Mouse (Mus musculus): Measurements from ENCODE around the gene Ssr1. TPM values are rescaled to one million over a fixed set of nuclear protein-coding genes. Genes with fewer than 3 reads are reported as not detected.

Ssr1 gene
- polyA plus RNA-seq, 1 experiment from 2014 or later = 118 TPM

DNA sequence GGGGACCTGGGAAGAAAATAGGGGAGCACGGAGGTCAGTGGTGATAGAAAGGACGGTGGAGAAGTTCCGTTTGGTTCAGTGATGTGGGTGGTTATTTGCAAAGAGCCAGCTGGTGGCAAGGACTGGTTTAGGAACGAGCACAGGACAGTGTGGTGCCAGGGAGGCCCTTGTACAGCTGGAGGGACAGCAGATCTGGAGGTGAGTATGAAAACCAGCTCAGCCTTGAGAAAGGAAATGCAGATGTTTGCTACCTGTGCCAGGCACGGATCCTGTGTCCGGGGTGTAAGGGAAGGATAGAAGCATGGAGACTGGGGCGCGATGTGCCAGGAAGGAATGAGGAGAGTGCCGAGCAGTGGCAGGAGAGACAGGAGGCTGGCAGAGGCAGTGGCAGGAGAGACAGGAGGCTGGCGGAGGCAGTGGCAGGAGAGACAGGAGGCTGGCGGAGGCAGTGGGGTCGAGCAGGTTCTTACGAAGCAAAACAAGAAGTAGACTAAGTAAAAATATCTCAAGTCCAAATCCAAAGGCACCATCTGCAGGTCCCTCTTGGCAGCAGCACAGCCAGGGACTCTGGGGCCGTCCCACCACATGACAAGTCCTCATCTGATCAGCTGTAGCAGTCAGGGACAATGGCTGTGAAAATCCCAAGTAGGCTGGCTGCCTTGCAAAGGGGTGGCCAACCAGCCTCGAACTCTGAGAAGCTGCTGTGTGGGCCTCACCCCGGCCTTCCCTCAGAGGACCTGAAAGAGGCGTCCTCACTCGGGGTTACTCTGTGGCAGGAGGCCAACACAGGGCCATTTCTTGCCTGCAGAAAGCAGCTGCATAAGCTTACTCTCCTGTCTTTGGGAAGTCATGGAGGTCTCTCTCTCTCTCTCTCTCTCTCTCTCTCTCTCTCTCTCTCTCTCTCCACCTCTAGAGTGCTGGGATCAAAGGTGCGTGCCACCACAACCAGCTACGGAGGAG, 29.6 kb downstream of the Ssr1 start:
- Histone ChIP-seq H3K9me3 (ENCODE audit: control insufficient read depth, low read length) (no peaks in the 10 kb centered on the region), H3K4me3 (ENCODE audit: low read depth, low read length) (no peak overlapping the region), H3K27ac (ENCODE audit: low read depth, low read length) (no peak overlapping the region), H3K27me3 (ENCODE audit: control insufficient read depth, insufficient read depth, low read length) (no peaks in the 10 kb centered on the region), H3K9ac (ENCODE audit: low read length) (peak overlapping the region; percentile 56), H3K4me2 (ENCODE audit: low read depth, low read length, severe bottlenecking) (peak overlapping the region; percentile 46; the same call in 1 of the 2 replicates), H3K4me1 (replicated peaks; ENCODE audit: control insufficient read depth, insufficient read depth, low read length) (peaks cover 8% of the 10 kb centered on the region; the same call in 1 of the 2 replicates), H3K36me3 (ENCODE audit: control insufficient read depth, insufficient read depth, low read length) (no peaks in the 10 kb centered on the region)
- DNase-seq (ENCODE audit: low spot score) = no peak
- no peak for ATAC-seq (replicated peaks; ENCODE audit: low FRiP score)
- WGBS = 33% methylated on average over 20 of the region's 20 CpGs

DNA sequence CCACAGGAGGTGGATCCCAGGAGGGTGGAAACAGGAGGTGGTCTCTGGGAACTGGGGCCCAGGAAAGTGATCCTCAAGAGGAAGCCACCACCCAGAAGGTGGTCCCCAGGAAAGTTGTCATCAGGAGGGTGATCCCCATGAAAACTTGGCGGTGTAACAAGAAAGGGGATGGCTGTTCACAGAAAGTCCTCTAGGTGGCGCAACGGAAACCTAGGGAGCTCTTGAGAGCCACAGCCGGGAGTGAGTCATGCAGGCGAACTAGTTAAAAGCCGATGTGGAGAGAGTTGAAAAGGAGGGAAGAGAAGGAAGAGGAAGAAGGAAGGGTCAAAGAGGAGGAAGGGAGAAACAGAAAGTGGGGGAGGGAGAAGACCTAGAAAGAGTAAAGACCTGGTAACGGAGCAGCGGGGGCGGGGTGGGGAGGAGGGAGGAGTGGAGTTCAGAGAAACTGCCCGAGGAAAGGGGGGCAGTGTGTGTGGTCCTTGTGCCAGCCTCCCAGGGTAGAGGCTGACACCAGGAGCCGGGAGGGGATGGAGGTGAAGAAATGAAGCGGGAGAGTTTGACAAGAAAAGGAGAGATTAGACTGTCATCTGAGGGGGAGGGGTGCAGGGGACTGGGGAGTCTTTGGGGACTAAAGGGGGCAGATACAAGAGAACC, 30.5 kb downstream of the Ssr1 start:
- Histone ChIP-seq H3K9ac (ENCODE audit: low read length) (peak overlapping the region; percentile 56), H3K27ac (ENCODE audit: low read depth, low read length) (no peak overlapping the region), H3K4me3 (ENCODE audit: low read depth, low read length) (peak overlapping the region; percentile 25), H3K4me1 (replicated peaks; ENCODE audit: control insufficient read depth, insufficient read depth, low read length) (peaks cover 8% of the 10 kb centered on the region; the same call in 1 of the 2 replicates), H3K36me3 (ENCODE audit: control insufficient read depth, insufficient read depth, low read length) (no peaks in the 10 kb centered on the region), H3K4me2 (ENCODE audit: low read depth, low read length, severe bottlenecking) (peak overlapping the region; percentile 46), H3K9me3 (ENCODE audit: control insufficient read depth, low read length) (no peaks in the 10 kb centered on the region), H3K27me3 (ENCODE audit: control insufficient read depth, insufficient read depth, low read length) (no peaks in the 10 kb centered on the region)
- peak; percentile 88 for DNase-seq (ENCODE audit: low spot score)
- under 1% methylated on average over 12 of the region's 12 CpGs for WGBS
- ATAC-seq (replicated peaks; ENCODE audit: low FRiP score) = peak; percentile 64

DNA sequence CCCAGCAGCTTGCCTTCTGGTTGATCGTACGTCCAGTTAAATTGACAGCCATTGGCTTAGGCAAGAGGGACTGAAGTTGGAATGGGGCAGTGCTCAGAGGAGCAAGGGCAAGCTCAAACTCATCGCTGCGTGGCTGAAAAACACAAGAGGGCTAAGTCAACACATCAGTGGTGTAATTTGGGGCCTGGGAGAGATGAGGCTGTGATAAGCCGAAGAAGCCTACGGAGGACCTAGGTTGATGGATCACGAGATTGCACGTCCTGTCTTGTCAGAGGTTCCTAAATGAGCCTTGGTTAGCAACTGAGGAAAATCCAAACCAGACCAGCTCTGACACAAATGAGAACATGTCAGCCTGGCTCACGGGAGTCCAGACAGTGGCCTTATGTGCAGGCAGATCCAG, 31.5 kb downstream of the Ssr1 start:
- no peak overlapping the region for H3K27ac ChIP-seq (ENCODE audit: low read depth, low read length)
- no peaks in the 10 kb centered on the region for H3K36me3 ChIP-seq (ENCODE audit: control insufficient read depth, insufficient read depth, low read length)
- no peak overlapping the region for H3K9ac ChIP-seq (ENCODE audit: low read length)
- H3K4me2 ChIP-seq (ENCODE audit: low read depth, low read length, severe bottlenecking) = no peak overlapping the region
- H3K27me3 ChIP-seq (ENCODE audit: control insufficient read depth, insufficient read depth, low read length) = no peaks in the 10 kb centered on the region
- DNase-seq (ENCODE audit: low spot score) = no peak
- H3K4me1 ChIP-seq (replicated peaks; ENCODE audit: control insufficient read depth, insufficient read depth, low read length) = peaks cover 8% of the 10 kb centered on the region; the same call in 1 of the 2 replicates
- no peak overlapping the region for H3K4me3 ChIP-seq (ENCODE audit: low read depth, low read length)
- H3K9me3 ChIP-seq (ENCODE audit: control insufficient read depth, low read length) = no peaks in the 10 kb centered on the region
- no peak for ATAC-seq (replicated peaks; ENCODE audit: low FRiP score)
- WGBS = 90% methylated on average over 9 of the region's 9 CpGs

DNA sequence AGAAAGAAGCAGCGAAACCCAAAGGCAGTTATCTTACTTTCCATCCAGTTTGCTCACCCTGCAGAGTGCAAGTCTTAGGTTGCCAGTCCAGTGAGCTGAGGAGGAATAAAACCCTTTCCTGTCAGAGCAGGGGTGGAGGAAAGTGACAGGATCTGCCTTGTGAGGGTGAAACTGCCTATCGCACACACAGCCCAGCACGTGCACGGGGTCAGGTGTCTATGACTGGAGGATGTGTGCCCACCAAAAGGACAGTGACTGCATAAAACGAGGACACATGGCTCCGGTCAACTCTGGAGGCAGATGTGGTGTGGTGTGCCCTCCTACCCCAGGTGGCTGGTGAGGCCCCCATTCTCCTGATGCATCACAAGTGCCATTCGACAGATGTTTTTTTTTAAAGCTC, 34.1 kb downstream of the Ssr1 start:
- H3K4me1 ChIP-seq (replicated peaks; ENCODE audit: control insufficient read depth, insufficient read depth, low read length) = peaks cover 6% of the 10 kb centered on the region; the same call in 1 of the 2 replicates
- H3K9me3 ChIP-seq (ENCODE audit: control insufficient read depth, low read length) = no peaks in the 10 kb centered on the region
- ATAC-seq (replicated peaks; ENCODE audit: low FRiP score) = no peak
- no peak overlapping the region for H3K4me3 ChIP-seq (ENCODE audit: low read depth, low read length)
- 92% methylated on average over 7 of the region's 7 CpGs for WGBS
- no peak overlapping the region for H3K9ac ChIP-seq (ENCODE audit: low read length)
- DNase-seq (ENCODE audit: low spot score) = no peak
- no peak overlapping the region for H3K27ac ChIP-seq (ENCODE audit: low read depth, low read length)
- no peaks in the 10 kb centered on the region for H3K36me3 ChIP-seq (ENCODE audit: control insufficient read depth, insufficient read depth, low read length)
- H3K27me3 ChIP-seq (ENCODE audit: control insufficient read depth, insufficient read depth, low read length) = no peaks in the 10 kb centered on the region
- no peak overlapping the region for H3K4me2 ChIP-seq (ENCODE audit: low read depth, low read length, severe bottlenecking)

DNA sequence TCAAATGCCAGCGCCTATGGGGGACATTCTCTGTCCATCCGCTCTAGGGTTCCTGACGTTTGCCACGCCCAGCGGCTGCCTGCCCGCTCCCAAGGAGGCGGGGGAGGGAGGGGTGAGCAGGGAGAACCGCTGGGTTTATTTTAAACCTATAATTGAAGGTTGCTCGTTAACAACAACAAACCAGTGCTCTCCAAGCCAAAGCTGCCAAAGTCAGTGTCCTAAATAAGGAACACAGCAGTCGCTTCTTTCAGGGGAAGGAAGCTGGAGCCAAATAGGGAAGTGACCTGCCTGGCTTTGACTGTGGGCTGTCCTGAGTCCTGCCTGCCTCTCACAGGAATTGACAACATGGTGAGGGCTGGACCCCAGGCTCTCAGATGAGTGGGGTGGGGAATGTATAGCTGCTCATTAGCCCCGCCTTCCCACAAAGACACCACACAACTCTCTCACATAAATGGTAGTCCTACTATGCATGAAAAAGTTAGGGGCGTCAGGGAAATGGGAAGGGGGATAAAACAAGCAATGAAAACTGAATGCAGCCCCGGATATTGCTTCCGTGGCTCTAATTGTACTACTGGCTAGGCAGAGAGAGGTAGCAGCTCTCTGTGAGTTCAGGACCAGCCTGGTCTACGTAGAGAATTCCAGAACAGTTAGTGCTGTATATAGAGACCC, 34.6 kb downstream of the Ssr1 start:
- DNase-seq (ENCODE audit: low spot score) (no peak), ATAC-seq (replicated peaks; ENCODE audit: low FRiP score) (no peak)
- Histone ChIP-seq H3K4me1 (replicated peaks; ENCODE audit: control insufficient read depth, insufficient read depth, low read length) (peaks cover 6% of the 10 kb centered on the region; the same call in 1 of the 2 replicates), H3K27ac (ENCODE audit: low read depth, low read length) (no peak overlapping the region), H3K9me3 (ENCODE audit: control insufficient read depth, low read length) (no peaks in the 10 kb centered on the region), H3K4me2 (ENCODE audit: low read depth, low read length, severe bottlenecking) (no peak overlapping the region), H3K9ac (ENCODE audit: low read length) (no peak overlapping the region), H3K27me3 (ENCODE audit: control insufficient read depth, insufficient read depth, low read length) (no peaks in the 10 kb centered on the region), H3K36me3 (ENCODE audit: control insufficient read depth, insufficient read depth, low read length) (no peaks in the 10 kb centered on the region), H3K4me3 (ENCODE audit: low read depth, low read length) (no peak overlapping the region)
- WGBS = 78% methylated on average over 15 of the region's 15 CpGs

DNA sequence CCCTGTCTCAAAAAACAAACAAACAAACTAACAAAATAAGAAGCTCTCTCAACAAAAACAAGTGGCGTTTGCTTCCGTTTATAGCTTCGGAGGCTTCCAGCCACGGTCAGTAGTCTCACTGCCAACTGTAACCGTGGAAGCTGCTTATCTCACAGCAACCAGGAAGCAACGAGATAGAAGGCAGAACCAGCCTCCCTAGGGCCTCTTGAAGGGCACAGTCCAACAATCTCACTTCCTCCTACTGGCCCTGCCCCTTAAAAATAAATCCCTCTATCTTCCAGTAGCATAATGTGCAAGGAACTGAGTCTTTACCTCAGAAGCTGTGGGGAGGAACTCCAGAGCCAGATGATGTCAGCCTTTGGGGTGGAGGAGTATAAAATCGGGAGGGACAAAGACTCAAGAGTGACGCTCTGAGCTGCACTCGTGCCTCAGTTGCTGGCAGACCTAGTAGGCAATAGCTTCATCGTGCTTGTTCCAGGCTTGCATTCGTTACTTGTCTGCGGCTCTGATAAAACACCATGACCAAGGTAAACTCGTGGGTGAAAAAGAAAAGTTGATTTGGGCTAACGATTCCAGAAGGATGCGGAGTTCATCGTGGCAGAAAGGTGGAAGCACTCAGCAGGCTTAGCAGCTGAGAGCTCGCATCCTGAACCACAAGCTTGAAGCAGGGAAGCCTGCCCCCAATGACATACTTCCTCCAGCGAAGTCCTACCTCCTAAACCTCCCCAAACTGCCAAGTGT, 35.3 kb downstream of the Ssr1 start:
- WGBS = 90% methylated on average over 18 of the region's 18 CpGs
- Histone ChIP-seq H3K27ac (ENCODE audit: low read depth, low read length) (no peak overlapping the region), H3K4me2 (ENCODE audit: low read depth, low read length, severe bottlenecking) (no peak overlapping the region), H3K9me3 (ENCODE audit: control insufficient read depth, low read length) (no peaks in the 10 kb centered on the region), H3K27me3 (ENCODE audit: control insufficient read depth, insufficient read depth, low read length) (no peaks in the 10 kb centered on the region), H3K4me3 (ENCODE audit: low read depth, low read length) (no peak overlapping the region), H3K9ac (ENCODE audit: low read length) (no peak overlapping the region), H3K36me3 (ENCODE audit: control insufficient read depth, insufficient read depth, low read length) (no peaks in the 10 kb centered on the region), H3K4me1 (replicated peaks; ENCODE audit: control insufficient read depth, insufficient read depth, low read length) (no peaks in the 10 kb centered on the region)
- ATAC-seq (replicated peaks; ENCODE audit: low FRiP score) (no peak), DNase-seq (ENCODE audit: low spot score) (no peak)

DNA sequence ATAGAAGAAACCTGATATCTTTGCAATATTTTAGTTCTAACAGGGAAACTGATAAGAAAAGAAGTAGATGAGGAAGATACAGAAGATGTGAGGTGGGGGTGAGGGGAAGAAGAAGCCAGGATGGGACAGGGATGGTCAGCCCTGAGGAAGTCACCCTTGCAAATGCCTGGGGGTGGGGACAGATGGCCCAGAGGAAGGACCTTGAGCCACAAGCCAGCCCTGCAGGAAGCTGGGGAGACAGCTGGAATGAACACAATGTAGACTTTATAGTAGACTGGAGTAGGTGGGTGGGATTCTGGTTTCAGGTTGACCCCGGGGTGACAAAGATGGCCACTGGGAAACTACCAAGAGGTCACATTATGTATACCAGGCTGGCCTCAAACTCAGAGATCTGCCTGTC, 39.7 kb downstream of the Ssr1 start:
- ATAC-seq (replicated peaks; ENCODE audit: low FRiP score) = no peak
- no peak overlapping the region for H3K4me2 ChIP-seq (ENCODE audit: low read depth, low read length, severe bottlenecking)
- no peak overlapping the region for H3K9ac ChIP-seq (ENCODE audit: low read length)
- DNase-seq (ENCODE audit: low spot score) = no peak
- H3K9me3 ChIP-seq (ENCODE audit: control insufficient read depth, low read length) = no peaks in the 10 kb centered on the region
- H3K4me1 ChIP-seq (replicated peaks; ENCODE audit: control insufficient read depth, insufficient read depth, low read length) = no peaks in the 10 kb centered on the region
- H3K4me3 ChIP-seq (ENCODE audit: low read depth, low read length) = no peak overlapping the region
- H3K36me3 ChIP-seq (ENCODE audit: control insufficient read depth, insufficient read depth, low read length) = no peaks in the 10 kb centered on the region
- no peak overlapping the region for H3K27ac ChIP-seq (ENCODE audit: low read depth, low read length)
- WGBS = 96% methylated on average over 1 of the region's 1 CpGs
- no peaks in the 10 kb centered on the region for H3K27me3 ChIP-seq (ENCODE audit: control insufficient read depth, insufficient read depth, low read length)

DNA sequence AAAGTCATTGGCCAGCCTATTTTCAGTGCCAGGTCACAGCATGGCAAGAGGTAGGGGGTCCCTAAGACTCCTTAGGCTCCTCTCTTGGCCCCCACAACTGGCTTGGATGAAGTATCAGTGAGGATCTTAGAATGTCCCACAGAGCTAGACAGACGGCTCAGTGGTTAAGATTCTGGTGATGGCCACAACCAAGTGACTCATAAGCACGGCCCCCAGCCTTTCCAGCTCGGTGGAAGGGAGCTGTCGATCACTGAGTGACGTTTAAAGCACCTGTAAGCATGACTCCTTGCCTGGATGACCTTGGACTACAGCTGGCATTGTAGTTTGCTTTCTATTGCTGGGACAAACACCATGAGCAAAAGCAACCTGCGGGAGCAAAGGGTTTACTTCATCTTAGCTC, 41.0 kb downstream of the Ssr1 start:
- H3K27me3 ChIP-seq (ENCODE audit: control insufficient read depth, insufficient read depth, low read length) = no peaks in the 10 kb centered on the region
- WGBS = 83% methylated on average over 6 of the region's 6 CpGs
- H3K4me1 ChIP-seq (replicated peaks; ENCODE audit: control insufficient read depth, insufficient read depth, low read length) = no peaks in the 10 kb centered on the region
- DNase-seq (ENCODE audit: low spot score) = no peak
- no peaks in the 10 kb centered on the region for H3K36me3 ChIP-seq (ENCODE audit: control insufficient read depth, insufficient read depth, low read length)
- H3K9me3 ChIP-seq (ENCODE audit: control insufficient read depth, low read length) = no peaks in the 10 kb centered on the region
- H3K4me2 ChIP-seq (ENCODE audit: low read depth, low read length, severe bottlenecking) = no peak overlapping the region
- no peak overlapping the region for H3K27ac ChIP-seq (ENCODE audit: low read depth, low read length)
- H3K9ac ChIP-seq (ENCODE audit: low read length) = no peak overlapping the region
- no peak overlapping the region for H3K4me3 ChIP-seq (ENCODE audit: low read depth, low read length)
- ATAC-seq (replicated peaks; ENCODE audit: low FRiP score) = no peak
